Mouse (Mus musculus) midbrain, embryonic 16.5 days (tissue): Measurements from ENCODE around the gene Shf. TPM values are rescaled to one million over a fixed set of nuclear protein-coding genes. Genes with fewer than 3 reads are reported as not detected.
"Not testable (repeated sequence)": the region's sequence is repeated elsewhere in the genome, so short reads cannot be mapped to it uniquely, and the experiment has no call there.

Experiments used
- ATAC-seq: fragments of 200-750 bp; cut with Nextera tagmentation; 2 replicates; pipeline ENCODE4 v1.8.0; 2017; ENCODE audit warnings: moderate TSS enrichment
- H3K27ac ChIP-seq: fragments of 300-500 bp; sonication (generic); 2 replicates; pipeline ENCODE4 v1.5.1; 2014; ENCODE audit warnings: mild to moderate bottlenecking, low read length, mixed read lengths
- H3K27me3 ChIP-seq: fragments of 300-500 bp; sonication (generic); 2 replicates; pipeline ENCODE4 v1.6.1; 2014; ENCODE audit warnings: low read depth, low read length, mixed read lengths; ENCODE audit not compliant: control insufficient read depth, insufficient read depth
- H3K36me3 ChIP-seq: fragments of 300-500 bp; sonication (generic); 2 replicates; pipeline ENCODE4 v1.6.1; 2014; ENCODE audit warnings: mild to moderate bottlenecking, low read length, moderate library complexity, mixed read lengths; ENCODE audit not compliant: control insufficient read depth, insufficient read depth
- H3K4me1 ChIP-seq: fragments of 300-500 bp; sonication (generic); 2 replicates; pipeline ENCODE4 v1.6.1; 2014; ENCODE audit warnings: mild to moderate bottlenecking, low read length, mixed read lengths; ENCODE audit not compliant: control insufficient read depth, insufficient read depth
- H3K4me2 ChIP-seq: fragments of 300-500 bp; sonication (generic); 2 replicates; pipeline ENCODE4 v1.6.1; 2014; ENCODE audit warnings: mild to moderate bottlenecking, low read length, mixed read lengths
- H3K4me3 ChIP-seq: fragments of 300-500 bp; sonication (generic); 2 replicates; pipeline ENCODE4 v1.5.1; 2014; ENCODE audit warnings: low read depth, mild to moderate bottlenecking, low read length, moderate library complexity, mixed read lengths
- H3K9ac ChIP-seq: fragments of 300-500 bp; sonication (generic); 2 replicates; pipeline ENCODE4 v1.6.1; 2014; ENCODE audit warnings: low read depth, low read length, mixed read lengths
- H3K9me3 ChIP-seq: fragments of 300-500 bp; sonication (generic); replicated peaks from 2 replicates; pipeline ENCODE4 v1.6.1; 2014; ENCODE audit warnings: mild to moderate bottlenecking, low read length, mixed read lengths; ENCODE audit not compliant: control insufficient read depth, poor library complexity, severe bottlenecking
- WGBS: fragments of 180-500 bp; shearing (Covaris S2); extraction: QIAGEN DNeasy Blood & Tissue Kit; methylation state at CpG from one replicate; pipeline ENCODE4 v1.1.7; 2014; 5-methylcytosine and 5-hydroxymethylcytosine counted together
- polyA plus RNA-seq: library from polyadenylated mRNA; unstranded; fragments of >200 nt; fragmentation: Nextera tagmentation; extraction: Ambion mirVana; gene quantifications from 2 replicates; pipeline ENCODE4 v1.2.1, GENCODE M21; 2015

Shf gene
- polyA plus RNA-seq, 1 experiment from 2014 or later = 9.5 TPM

DNA sequence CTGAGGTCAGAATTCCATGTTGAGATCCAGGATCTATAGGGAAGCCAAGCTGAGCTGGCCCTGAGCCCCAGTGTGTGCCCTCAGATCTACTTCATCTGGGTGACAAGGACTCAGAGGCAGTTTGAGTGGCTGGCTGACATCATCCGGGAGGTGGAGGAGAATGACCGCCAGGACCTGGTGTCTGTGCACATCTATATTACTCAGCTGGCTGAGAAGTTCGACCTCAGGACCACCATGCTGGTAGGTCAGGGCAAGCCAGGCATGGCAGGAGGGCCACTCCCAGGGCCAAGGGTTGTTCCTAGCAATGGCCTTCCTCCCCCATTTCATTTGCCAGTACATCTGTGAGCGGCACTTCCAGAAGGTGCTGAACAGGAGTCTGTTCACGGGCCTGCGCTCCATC lies 22.8 kb downstream of the Shf start:
- not testable (repeated sequence) for H3K27me3 ChIP-seq, ATAC-seq, H3K9me3 ChIP-seq, H3K27ac ChIP-seq, H3K9ac ChIP-seq, H3K4me2 ChIP-seq, H3K4me3 ChIP-seq, H3K36me3 ChIP-seq
- H3K4me1 ChIP-seq = peaks cover 21% of the 10 kb centered on the region
- WGBS = 94% methylated on average over 6 of the region's 6 CpGs

DNA sequence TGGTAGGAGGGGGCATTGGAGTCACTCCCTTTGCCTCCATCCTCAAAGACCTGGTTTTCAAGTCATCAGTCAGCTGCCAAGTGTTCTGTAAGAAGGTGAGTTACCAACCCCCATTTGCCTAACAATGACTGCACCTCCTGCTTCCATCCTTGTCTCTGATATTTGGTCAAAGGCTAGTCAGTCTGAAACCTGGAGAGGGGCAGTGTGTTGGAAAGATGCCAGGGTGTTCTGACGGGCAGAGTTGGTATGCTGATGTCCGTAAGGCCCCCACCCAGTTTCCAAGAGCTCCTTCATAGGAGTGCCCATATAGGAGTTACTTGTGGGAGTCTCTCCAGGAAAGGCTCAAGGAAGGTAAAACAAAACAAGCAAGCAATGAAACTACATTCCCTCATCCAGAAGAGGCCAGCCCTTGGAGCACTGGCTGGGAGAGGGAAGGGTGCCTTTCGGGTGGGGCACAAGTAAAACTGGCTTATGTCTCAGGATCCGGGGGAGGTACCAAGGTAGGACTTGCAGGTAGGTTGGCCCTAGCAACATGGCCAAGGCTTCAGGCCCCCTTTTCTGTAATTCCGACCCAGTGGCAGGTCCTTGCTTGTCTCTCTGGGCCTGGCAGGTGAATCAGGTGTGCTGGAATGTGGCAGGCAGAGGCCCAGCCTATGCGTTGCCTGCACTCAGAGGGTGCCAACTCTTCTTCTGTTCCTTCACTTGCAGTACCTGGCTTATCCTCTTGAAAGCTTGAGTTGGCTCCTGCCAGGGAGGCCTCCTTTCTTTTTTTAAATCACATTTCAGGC lies 23.7 kb downstream of the Shf start:
- no peak overlapping the region for H3K4me2 ChIP-seq
- no peaks in the 10 kb centered on the region for H3K36me3 ChIP-seq
- ATAC-seq = no peak
- peaks cover 18% of the 10 kb centered on the region for H3K4me1 ChIP-seq
- no peak overlapping the region for H3K4me3 ChIP-seq
- no peak overlapping the region for H3K27ac ChIP-seq
- H3K27me3 ChIP-seq = no peaks in the 10 kb centered on the region
- H3K9me3 ChIP-seq = no peaks in the 10 kb centered on the region
- 84% methylated on average over 6 of the region's 6 CpGs for WGBS
- H3K9ac ChIP-seq = no peak overlapping the region

DNA sequence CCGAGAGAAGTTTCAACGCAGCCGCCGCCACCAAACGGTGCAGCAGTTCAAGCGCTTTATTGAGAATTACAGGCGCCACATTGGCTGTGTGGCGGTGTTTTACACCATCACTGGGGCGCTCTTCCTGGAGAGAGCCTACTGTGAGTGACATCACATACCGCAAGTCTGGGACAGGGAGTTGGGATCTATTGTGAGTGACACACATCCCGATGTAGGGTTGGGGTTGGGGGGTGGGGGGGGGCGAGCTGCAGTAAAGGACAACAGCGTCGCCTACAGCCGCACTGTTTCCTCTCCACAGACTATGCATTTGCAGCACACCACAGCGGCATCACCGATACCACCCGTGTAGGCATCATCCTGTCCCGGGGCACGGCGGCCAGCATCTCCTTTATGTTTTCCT lies 31.7 kb downstream of the Shf start:
- no peak for ATAC-seq
- H3K9ac ChIP-seq = no peak overlapping the region
- no peaks in the 10 kb centered on the region for H3K27me3 ChIP-seq
- WGBS = 58% methylated on average over 20 of the region's 21 CpGs
- H3K36me3 ChIP-seq = no peaks in the 10 kb centered on the region
- H3K4me2 ChIP-seq = peak overlapping the region; percentile 34
- H3K4me1 ChIP-seq = no peaks in the 10 kb centered on the region
- H3K27ac ChIP-seq = no peak overlapping the region
- H3K9me3 ChIP-seq = no peaks in the 10 kb centered on the region
- peak overlapping the region; percentile 15 for H3K4me3 ChIP-seq

DNA sequence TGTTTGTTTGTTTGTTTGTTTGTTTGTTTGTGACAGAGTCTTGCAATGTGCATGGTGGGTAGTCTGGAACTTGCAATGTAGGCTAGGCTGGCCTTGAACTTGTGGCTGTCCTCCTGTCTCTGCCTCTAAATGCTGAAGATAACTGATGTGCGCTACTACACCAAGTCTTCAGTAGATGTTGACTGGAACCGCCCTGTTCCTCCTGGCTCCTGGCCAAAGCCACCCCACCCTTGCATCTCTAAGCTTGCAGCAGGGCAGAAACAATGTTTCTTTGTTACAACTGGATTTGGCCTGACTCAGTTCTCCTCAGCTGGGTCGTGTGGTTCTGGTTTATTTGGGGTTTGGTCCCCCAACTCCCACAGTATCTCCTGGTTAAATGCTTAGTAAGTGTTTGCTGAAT lies 34.8 kb downstream of the Shf start:
- no peak for ATAC-seq
- Histone ChIP-seq H3K4me3 (no peak overlapping the region), H3K27ac (no peak overlapping the region), H3K9ac (no peak overlapping the region), H3K36me3 (no peaks in the 10 kb centered on the region), H3K4me1 (no peaks in the 10 kb centered on the region), H3K27me3 (no peaks in the 10 kb centered on the region), H3K9me3 (no peaks in the 10 kb centered on the region), H3K4me2 (no peak overlapping the region)
- WGBS = 76% methylated on average over 3 of the region's 3 CpGs

DNA sequence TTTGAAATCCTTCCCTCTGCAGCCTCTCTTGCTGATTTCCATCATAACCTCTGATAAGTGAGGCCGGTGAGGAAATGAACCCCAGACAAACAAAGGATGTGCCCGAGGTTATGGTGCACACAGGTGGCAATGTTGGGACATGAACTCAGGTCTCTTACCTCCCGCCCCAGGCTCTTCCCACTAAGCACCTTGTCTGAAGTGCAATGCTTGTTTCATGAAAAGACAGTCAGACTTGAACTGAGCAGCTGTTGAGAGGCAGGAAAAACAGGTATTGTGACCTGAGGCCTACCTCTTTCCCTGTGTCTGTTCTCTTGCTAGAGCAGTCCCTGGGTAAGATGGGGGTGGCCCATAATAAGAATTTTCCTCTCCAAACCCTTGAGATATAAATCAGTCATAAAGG lies 36.7 kb downstream of the Shf start:
- no peak overlapping the region for H3K9ac ChIP-seq
- no peaks in the 10 kb centered on the region for H3K36me3 ChIP-seq
- no peak for ATAC-seq
- WGBS = 93% methylated on average over 3 of the region's 3 CpGs
- no peaks in the 10 kb centered on the region for H3K9me3 ChIP-seq
- H3K4me3 ChIP-seq = no peak overlapping the region
- H3K4me2 ChIP-seq = no peak overlapping the region
- H3K27me3 ChIP-seq = no peaks in the 10 kb centered on the region
- no peak overlapping the region for H3K27ac ChIP-seq
- H3K4me1 ChIP-seq = no peaks in the 10 kb centered on the region

DNA sequence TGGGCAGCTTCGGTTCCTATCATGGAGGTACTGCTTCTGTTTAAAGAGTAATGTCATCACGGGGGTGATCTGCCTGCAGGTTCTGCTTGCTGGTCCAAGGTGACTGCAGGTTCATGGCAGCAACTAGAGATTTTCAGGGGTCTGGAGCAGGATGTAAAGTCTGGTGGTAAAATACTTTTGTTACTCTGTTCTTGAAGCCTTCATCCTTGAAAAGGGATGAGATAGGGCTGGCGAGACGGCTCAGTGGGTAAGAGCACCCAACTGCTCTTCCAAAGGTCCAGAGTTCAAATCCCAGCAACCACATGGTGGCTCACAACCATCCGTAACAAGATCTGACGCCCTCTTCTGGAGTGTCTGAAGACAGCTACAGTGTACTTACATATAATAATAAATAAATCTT lies 38.6 kb downstream of the Shf start:
- H3K27ac ChIP-seq, H3K4me3 ChIP-seq, H3K9ac ChIP-seq, H3K9me3 ChIP-seq, H3K27me3 ChIP-seq, H3K4me2 ChIP-seq, H3K4me1 ChIP-seq, ATAC-seq, H3K36me3 ChIP-seq: not testable (repeated sequence)
- 90% methylated on average over 4 of the region's 6 CpGs for WGBS

DNA sequence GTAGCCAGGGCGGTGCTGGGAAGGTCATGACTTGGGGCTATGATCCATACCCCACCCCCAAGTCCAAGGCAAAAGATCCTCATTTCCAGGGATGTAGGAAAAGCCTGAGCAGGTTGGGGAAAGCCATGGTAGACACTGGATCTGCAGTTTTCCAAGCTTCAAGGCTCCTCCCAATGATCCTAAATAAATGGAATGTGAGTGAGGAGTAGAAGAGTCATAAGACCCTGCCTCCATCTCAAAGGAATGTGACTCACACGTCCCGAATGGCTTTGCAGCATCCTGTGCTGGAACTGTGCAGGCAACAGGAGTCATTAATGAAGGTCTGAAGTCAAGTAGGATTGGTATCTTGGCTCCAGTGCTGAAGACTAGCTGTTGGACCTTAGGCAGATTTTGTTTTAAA lies 41.0 kb downstream of the Shf start:
- Histone ChIP-seq H3K9me3 (no peaks in the 10 kb centered on the region), H3K4me2 (no peak overlapping the region), H3K36me3 (no peaks in the 10 kb centered on the region), H3K4me1 (no peaks in the 10 kb centered on the region), H3K9ac (no peak overlapping the region), H3K27ac (no peak overlapping the region), H3K27me3 (no peaks in the 10 kb centered on the region), H3K4me3 (no peak overlapping the region)
- ATAC-seq = no peak
- WGBS = 69% methylated on average over 3 of the region's 3 CpGs

DNA sequence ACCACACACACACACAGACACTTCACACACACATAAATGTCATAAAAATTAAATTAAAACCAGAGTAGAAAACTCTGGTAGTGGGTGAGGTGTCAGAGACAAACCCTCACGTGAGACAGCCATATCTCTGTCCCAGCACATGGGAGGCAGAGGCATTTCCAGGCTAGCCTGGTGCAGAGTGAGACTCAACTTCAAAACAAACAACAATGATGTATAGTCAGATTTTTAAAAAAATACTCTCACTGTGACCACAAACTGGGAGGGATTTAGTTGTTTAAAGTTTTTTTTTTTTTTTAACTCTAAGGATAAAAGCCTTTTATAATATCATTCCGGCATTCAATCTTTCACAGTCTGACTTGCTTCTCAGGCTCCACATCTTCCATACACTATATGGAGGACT lies 43.6 kb downstream of the Shf start:
- no peak overlapping the region for H3K4me3 ChIP-seq
- 77% methylated on average over 2 of the region's 2 CpGs for WGBS
- no peak overlapping the region for H3K4me2 ChIP-seq
- no peak overlapping the region for H3K27ac ChIP-seq
- H3K9me3 ChIP-seq = no peaks in the 10 kb centered on the region
- H3K4me1 ChIP-seq = no peaks in the 10 kb centered on the region
- H3K27me3 ChIP-seq = no peaks in the 10 kb centered on the region
- ATAC-seq = no peak
- H3K36me3 ChIP-seq = no peaks in the 10 kb centered on the region
- no peak overlapping the region for H3K9ac ChIP-seq

DNA sequence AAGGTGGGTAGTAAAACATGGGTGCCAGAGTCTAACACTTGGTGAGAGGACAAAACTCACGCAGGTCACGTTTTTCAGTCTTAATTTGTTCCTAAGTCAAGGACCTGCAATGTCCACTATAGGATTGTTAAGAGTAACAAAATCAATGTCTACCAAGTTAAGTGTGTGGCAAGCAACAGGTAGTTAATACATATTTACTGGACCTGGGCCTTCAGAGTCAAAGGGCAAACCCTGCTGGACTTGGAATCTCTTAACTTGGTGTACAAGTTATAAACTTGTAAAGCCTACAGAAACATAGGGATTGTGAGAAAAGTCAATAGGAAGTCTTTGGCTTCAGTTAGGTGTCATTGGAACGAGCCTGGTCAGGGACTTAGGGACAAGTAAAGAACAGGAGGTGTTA lies 44.4 kb downstream of the Shf start:
- H3K9me3 ChIP-seq = no peaks in the 10 kb centered on the region
- no peak overlapping the region for H3K27ac ChIP-seq
- no peak for ATAC-seq
- H3K9ac ChIP-seq = no peak overlapping the region
- no peak overlapping the region for H3K4me3 ChIP-seq
- no peak overlapping the region for H3K4me2 ChIP-seq
- no peaks in the 10 kb centered on the region for H3K4me1 ChIP-seq
- no peaks in the 10 kb centered on the region for H3K27me3 ChIP-seq
- no peaks in the 10 kb centered on the region for H3K36me3 ChIP-seq
- 80% methylated on average over 3 of the region's 3 CpGs for WGBS
